Mouse (Mus musculus): ENCODE data around the gene 4833439L19Rik.

GRCm38 (mm10) chr13:54610613-54610971, 45.4 kb upstream of the 4833439L19Rik start:
- TF ChIP-seq CTCF (IDR thresholded peaks at IDR 0.05; ENCODE audit: low read depth, low read length) = no peak
- TF ChIP-seq POLR2A (IDR thresholded peaks at IDR 0.05; ENCODE audit: borderline replicate concordance, low read depth, low read length) = no peak

Data from bone marrow macrophage, adult 2 months (primary cell).